Mouse (Mus musculus) adrenal gland (tissue): ENCODE data around the gene Pqbp1.
"Not testable (repeated sequence)": the region's sequence is repeated elsewhere in the genome, so short reads cannot be mapped to it uniquely, and the experiment has no call there.

Source experiments
- intact Hi-C: fragments of 180-260 bp; cut with DNase I; formaldehyde crosslinking; loops from one replicate; pipeline ENCODE4 v1.15.1; 2025
- long read RNA-seq, 2 experiments: library from polyadenylated mRNA; unstranded; transcript quantifications; one replicate each; pipeline ENCODE4 v2.0.0; 2020; ENCODE audit warnings: borderline replicate concordance in 1 of 2; ENCODE audit not compliant: insufficient replicate concordance in 1 of 2

The Pqbp1 gene
- long read RNA-seq, experiment 1, transcript Pqbp1-203 (7 exons, 1,148 nt): major isoform, 30 of 71 reads
- long read RNA-seq, experiment 1, transcript Pqbp1-201 (7 exons, 1,104 nt): minor isoform, 22 of 71 reads
- long read RNA-seq, experiment 1, partial matches to known transcripts: 3 of 71 reads
- long read RNA-seq, experiment 1, other reads (novel, unspliced or antisense): 11 of 71 reads
- long read RNA-seq, experiment 2, transcript Pqbp1-203 (7 exons, 1,148 nt): minor isoform, 18 of 50 reads
- long read RNA-seq, experiment 2, transcript Pqbp1-201 (7 exons, 1,104 nt): major isoform, 22 of 50 reads
- long read RNA-seq, experiment 2, partial matches to known transcripts: 0 of 50 reads
- long read RNA-seq, experiment 2, other reads (novel, unspliced or antisense): 6 of 50 reads

DNA sequence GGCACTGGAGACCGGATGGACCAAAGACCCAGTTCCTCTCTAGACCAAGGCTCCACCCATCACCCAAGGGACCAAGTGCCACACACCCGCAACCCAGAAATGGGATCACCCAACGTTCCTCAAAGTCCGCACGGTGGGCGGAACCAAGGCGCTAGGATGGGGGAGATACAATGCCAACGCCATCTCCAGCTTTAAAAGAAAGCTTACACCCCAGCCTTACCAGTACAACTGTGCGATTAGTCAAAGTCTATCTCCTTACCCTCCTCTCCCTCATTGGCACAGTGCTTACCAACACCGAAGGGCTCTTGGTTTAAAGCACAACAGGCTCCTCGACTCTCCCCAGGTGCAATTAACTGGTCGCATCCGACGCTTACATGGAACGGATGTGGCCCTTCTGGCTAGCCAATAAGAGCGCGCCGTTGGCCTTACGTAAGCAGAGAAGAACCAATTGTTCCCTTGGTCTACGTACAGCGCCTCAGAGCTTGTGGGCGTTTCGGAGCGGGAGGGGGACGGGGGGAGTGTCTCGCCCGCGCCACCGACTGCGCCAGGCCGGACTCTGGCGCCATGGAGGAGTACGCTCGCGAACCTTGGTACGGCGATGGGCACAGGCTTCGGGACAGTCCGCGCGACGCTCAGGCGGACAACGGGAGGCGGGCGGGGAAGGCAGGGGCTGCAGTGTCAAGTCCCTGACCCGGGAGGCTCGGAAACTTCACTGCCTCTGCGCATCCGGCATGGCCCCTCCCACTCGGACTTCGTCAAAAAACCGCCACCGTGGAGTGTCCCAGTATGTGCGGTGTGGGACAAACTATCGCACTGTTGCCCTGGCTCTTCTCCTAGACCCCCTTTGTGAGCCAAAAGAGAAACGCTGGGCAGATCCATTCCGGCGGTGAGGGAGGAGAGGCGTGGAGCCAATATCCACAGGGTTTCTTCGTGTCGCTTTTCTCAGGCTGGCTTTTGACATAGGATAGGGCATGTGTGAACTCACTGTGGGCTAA lies at the start of gene Pqbp1, which contains the start of gene Timm17b:
Pqbp1 (minus strand) TSS at position 390 of the 995 bp plus-strand sequence.
Timm17b (plus strand) TSS at position 478 of the 995 bp plus-strand sequence.
- intact Hi-C loops: no loop called here

DNA sequence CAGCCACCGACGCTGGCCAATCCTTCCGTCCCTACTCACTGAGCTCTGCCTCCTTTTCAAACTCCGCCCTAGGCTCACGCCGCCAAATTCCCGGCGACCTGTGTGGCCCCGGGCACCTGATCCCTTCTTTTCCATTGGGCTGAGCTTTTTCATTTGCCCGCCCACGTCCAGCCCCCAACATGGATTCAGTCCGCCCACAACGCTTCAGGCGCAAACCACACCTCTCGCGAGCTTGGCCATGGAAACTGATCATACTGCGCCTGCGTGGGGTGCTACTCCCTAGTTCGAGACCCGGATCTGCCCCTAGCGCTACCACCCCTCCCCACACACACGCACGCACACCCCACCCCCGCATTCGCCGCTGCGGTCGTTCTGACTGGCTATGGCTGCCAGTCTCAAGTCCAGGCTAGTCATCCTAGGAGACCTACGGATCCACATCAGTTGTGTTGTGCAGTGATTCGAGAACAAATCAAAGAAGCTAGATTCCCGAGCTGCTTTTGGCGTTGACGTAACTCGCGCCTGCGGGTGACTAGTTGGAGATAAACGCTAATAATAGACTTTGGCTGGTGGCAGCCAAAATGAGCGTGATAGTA lies 48.9 kb upstream of the Pqbp1 start:
- intact Hi-C loops: no loop called here

DNA sequence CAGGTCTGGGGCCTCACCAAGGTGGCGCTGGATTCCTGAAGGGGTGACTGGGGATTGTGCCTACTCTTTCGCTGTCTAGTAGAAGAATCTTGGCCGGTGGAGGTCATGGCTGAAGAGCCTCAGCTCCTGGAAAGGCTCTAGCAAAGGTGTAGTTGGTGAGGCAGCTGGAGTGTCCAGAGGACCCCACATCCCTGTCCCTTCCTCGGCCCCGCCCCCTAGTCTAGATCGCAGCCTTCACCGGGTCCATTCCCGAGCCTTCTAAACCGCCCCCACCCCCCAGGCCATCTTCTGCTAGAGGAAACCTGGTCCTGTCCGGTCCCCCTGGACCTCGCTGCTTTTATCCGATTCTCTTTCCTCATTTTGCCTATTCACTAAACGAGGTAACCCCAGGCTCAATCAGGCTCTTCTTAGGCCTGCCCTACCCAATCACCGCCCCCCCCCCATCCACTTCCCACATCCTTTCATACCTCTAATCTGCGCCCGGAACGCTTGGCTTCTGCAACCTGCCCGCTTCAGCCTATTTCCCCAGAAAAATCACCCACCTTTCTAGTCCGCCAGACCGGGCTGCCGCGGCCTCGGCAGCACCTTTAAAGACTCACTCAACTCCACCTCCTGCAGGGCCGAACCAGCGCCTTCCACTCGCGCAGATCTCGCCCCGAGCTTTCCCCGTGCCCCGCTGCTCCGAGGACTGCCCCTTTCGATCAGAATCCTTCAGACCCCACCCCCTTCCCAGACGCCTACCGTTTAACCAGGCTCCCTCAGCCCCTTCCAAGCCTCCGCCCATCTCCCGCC lies 48.2 kb upstream of the Pqbp1 start, which contains the start of gene Hdac6:
Hdac6 (minus strand) TSS at position 782 of the 792 bp plus-strand sequence.
- intact Hi-C loops: no loop called here

DNA sequence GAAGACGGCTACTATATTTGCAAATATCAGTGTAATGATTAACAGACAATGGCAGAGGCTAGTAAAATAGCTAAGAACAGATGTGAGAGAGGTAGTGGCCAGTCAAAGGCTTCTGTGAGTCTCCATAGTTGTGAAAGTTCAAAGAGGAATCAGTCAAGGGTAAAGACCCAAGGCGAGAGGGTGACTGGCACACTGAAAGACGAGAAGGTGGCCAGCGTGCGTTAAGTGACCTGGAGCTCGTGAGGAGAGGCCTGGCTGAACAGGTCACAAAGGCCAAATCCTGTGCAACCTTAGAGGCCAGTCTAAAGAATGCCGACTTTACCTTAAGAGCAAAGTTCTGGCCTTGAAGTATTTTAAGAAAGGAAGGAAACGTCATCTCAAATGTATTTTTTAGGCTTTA lies 46.5 kb upstream of the Pqbp1 start:
- intact Hi-C loops: no loop called here

DNA sequence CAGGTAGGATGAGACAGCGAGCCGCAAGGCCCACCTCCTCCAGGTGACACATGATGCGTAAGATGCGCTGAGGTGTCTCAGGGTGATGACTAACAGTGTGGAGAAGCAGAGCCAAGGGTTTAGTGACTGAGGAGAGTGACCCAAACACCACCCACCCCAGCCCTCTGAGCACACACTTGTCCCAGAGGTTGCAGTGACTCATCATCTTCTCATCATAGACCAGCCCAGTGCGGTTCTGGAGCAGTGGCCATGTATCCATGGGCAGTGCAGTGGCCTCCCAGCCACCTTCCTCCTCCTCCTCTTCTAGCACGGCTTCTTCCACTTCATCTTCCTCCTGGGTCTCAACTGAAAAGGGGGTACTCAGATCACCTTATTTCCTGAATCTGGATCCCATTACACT lies 38.6 kb upstream of the Pqbp1 start:
- intact Hi-C loops: no loop called here

DNA sequence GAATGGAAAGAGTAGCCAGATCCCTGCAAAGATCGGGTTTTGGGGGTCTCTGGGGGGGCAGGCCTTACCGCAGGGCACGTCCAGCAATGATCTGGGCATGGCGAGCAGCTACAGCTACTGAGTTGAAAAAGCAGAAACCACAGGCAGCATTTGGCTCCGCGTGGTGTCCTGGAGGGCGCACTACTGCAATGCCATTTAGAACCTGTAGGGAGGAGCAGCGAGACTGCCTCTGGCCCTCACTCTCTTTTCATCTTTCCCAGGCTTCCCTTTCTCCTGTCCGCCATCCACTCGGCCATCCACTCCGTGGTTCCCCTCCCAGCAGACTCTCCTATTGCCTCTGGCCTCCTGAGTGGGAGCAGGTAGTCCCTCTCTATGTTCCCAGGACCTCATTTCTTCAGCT lies 37.8 kb upstream of the Pqbp1 start:
- intact Hi-C loops: no loop called here

DNA sequence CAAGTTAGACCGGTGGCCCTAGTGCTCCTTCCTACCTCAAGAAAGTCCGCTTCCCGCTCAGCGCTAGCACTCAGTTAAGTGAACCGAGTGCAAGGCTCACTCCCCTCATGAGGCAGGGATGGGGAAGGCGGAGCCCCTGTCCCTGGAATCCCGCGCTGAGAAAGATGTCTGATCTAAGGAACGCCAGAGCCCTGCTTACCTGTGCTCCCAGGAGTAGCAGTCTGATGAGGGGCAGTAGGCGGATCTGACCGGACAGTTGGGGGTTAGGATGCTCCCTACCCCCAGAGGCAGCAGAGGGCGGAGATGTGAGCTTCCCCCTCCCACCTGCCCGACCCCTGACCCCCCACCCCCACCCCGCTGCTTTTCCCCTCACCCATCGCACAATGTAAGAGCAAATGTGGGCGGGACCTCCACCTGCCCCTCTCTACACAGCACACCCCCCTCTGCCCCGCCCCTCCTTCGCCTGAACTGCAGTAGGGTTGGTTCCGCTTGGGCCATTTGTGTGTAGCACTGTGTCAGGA lies 29.3 kb upstream of the Pqbp1 start, which contains the start of gene Eras:
Eras (minus strand) TSS at position 338 of the 521 bp plus-strand sequence.
- intact Hi-C loops: loop anchor here (10.0 kb wide), 1 partner anchor 186 kb away; no protein-coding TSS in a partner anchor

DNA sequence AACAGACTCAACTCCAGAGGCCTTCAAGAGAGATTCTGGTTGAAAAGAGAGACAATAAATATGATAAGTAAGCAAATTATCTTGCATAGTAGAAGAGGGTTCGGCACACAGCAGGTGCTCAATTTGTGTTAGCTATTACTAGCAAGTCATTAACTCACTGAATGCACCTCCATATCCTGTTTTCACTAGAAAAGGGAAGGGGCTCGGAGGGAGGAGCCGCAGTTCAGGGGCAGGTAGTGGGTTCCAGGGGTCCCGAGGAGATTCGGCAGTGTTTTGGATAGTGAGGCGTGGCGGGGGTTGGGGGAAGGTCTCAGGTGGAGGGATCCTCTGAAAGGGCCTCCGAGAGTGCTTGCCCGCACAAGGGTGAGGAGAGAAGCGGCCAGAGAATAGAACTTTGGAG lies 28.0 kb upstream of the Pqbp1 start:
- intact Hi-C loops: loop anchor here (10.0 kb wide), 1 partner anchor 188 kb away; no protein-coding TSS in a partner anchor

DNA sequence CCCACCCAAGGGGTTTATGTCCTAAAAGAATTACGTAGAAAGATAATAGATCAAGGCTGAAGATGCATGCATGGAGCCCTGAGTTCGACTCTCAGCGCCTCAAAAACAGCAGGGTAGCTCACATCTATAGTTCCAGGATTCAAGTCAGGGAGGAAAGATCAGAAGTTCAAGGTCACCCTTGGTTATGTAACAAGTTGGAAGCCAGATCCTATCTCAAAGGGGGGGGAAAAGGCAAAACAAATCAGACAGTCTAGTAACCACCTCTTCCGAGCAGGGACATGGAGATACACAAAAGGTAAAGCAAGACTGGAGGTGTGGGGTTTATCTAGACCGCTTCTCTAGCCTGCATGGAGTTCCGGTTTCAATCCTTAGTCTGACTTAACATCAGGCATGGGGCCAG lies 27.2 kb upstream of the Pqbp1 start:
- intact Hi-C loops: loop anchor here (10.0 kb wide), 1 partner anchor 189 kb away; no protein-coding TSS in a partner anchor

DNA sequence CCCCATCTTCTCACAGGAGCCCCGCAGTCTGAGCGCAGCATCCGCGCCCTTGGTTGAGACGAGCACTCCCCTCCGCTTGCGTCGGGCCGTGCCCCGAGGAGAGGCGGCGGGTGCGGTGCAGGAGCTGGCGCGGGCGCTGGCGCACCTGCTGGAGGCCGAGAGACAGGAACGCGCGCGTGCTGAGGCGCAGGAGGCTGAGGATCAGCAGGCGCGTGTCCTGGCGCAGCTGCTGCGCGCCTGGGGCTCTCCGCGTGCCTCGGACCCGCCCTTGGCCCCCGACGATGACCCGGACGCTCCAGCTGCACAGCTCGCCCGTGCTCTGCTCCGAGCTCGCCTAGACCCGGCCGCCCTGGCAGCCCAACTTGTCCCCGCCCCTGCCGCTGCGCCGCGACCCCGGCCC lies 23.0 kb upstream of the Pqbp1 start:
- intact Hi-C loops: loop anchor here (10.0 kb wide), 1 partner anchor 193 kb away; no protein-coding TSS in a partner anchor

DNA sequence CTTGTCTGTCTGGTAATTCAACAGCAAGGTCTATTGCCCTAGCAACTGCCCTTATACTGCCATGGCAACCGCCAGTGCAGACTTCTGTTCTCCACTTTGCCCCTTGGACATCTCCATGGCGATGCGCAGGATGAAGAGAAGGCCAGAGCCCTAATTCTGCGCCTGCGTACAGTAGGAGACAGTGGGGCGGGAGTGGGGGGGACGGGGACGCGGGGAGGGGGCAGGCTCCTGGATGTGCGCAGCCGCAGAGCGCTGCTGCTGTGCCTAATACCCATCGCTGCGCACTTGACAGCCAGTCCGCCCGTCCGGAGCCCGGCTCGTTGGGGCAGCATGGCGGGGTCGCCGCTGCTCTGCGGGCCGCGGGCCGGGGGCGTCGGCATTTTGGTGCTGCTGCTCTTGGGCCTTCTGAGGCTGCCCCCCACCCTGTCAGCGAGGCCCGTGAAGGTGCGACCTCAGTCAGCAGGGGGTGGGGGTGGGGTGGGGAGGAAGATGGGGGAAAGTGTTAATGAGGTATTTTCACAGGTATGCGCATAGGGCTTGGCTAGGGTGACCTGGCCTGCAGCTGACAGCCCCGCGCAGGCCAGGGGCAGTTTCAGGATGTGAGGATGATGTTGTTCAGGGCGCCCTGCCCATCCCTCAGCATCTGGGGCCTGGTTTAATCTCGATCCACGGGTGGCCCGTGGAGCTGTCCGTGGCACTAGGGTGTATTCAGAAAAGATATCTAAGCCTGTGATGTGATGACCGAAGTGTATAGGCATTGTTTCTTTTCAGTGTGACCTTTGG lies 20.7 kb upstream of the Pqbp1 start, which contains the start of gene Pcsk1n:
Pcsk1n (plus strand) TSS at position 222 of the 783 bp plus-strand sequence.
- intact Hi-C loops: loop anchor here (5.0 to 10.0 kb wide), 2 partner anchors 98 to 195 kb away; partner anchors contain the start of gene Glod5

DNA sequence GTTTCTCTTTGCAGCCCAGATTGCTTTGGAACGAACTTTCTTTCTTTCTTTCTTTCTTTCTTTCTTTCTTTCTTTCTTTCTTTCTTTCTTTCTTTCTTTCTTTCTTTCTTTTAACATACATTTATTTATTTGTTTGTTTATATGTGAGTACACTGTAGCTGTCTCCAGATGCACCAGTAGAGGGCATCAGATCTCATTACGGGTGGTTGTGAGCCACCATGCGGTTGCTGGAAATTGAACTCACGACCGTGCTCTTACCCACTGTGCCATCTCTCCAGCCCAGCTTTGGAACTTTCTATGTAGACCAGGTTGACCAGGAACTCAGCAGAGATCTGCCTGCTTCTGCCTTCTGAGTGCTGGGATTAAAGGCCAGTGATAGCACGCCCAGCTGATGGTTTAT lies 18.9 kb upstream of the Pqbp1 start:
- intact Hi-C loops: loop anchor here (5.0 kb wide), 1 partner anchor 99 kb away; the partner anchor contains the start of gene Glod5

DNA sequence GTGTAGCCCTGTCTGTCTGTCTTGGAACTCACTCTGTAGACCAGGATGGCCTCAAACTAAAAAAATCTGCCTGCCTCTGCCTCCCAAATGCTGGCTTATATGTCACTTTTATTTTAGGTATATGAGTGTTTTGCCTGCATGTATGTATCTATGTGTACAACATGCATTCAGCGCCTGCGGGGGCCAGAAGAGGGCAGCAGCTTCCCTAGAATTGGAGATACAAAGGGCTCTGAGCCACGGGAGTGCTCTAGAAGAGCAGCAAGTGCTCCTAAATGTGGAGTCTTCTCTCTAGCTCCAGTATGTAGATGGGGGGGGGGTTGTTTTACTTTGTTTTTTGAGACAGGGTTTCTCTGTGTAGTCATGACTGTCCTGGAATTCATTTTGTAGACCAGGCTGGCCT lies 16.6 kb upstream of the Pqbp1 start:
- intact Hi-C loops: loop anchor here (5.0 kb wide), 1 partner anchor 102 kb away; the partner anchor contains the start of gene Glod5

DNA sequence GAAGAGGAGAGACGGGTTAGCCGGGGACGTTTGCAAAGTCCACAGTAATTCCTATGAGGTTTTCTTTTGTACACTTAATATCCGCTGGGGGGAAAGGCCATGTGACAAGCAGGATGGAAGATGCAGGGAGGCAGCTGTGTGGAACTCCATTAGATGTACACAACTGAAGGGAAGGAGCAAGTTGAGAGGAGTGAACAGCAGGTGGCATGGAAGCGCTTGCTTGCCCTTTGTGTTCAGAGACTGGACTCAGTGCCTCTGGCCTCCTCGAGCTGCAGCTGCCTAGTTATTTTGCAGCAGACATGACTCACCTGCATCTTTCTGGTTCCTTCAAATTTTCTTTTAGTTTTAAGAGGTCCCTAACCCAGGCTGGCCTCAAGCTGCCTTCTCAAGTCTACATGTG lies 11.4 kb upstream of the Pqbp1 start:
- intact Hi-C loops: no loop called here

DNA sequence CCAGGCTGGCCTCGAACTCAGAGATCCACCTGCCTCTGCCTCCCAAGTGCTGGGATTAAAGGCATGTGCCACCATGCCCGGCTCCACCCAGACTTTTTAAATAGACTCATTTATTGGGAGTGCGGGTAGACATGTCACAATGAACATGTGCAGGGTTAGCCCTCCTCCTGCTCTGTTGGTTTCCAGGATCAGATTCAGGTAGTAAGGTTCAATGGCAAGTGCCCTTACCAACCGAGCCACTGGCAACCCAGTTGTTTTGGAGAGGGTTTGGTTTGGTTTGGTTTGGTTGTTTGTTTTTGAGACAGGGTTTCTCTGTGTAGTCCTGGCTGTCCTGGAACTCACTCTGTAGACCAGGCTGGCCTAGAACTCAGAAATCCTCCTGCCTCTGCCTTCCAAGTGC lies 10.2 kb upstream of the Pqbp1 start, which contains the start of gene Gm10490:
Gm10490 (plus strand) TSS at position 301 of the 400 bp plus-strand sequence.
- intact Hi-C loops: not testable (repeated sequence)

DNA sequence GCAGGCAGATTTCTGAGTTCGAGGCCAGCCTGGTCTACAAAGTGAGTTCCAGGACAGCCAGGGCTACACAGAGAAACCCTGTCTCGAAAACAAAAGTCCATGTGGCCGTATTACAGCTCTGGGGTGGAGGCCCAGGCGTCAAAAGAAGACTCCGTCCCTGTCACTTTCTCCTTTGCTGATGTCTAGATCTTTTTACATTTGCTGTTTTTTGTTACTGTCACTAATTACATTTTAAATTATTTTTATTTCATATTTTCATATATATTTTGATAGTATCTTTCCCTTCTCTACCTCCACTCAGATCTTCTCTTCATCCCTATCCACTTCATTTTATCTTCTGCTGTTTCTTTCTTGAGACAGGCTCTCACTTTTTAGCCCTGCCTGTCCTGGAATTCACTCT lies 8.7 kb upstream of the Pqbp1 start, which contains the start of gene Gm10491:
Gm10491 (minus strand) TSS at position 101 of the 400 bp plus-strand sequence.
- intact Hi-C loops: no loop called here

DNA sequence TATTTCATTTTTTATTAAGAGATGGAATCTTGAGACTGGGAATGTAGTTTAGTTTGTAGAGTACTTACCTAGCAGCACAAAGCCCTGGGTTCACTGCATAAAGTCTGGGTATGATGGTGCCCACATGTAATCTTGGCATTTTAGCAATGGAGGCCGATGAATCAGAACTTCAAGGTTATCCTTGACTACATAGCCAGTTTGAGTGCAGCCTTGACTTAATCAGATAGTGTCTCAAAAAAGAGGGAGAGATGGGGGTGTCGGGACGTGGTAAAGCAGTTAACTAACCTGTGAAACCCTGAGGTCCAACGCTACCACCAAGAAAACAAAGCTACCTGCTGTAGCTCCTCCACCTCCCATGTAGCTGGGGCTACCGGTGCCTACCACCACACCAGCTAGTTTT lies 5.4 kb upstream of the Pqbp1 start:
- intact Hi-C loops: no loop called here

DNA sequence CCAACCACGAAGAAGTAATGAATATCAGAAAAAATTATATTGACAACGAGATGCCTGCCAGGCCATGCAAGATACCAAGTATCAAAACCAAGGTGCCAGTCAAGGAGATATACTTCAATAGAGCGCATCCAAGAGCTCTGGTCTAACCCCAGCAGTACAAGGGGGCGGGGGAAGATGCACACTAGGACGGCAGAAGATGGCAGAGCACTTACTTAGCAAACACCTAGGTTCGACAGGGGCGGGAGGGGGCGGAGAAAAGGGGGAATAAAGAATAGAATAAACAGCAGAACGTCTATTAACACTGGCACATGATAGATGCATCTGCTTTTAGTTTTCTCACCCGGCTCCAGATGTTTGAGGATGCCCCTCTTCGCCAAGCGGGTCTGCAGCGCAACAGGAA lies 858 bp downstream of the Pqbp1 start:
- intact Hi-C loops: no loop called here
